In the genomic region with DNA sequence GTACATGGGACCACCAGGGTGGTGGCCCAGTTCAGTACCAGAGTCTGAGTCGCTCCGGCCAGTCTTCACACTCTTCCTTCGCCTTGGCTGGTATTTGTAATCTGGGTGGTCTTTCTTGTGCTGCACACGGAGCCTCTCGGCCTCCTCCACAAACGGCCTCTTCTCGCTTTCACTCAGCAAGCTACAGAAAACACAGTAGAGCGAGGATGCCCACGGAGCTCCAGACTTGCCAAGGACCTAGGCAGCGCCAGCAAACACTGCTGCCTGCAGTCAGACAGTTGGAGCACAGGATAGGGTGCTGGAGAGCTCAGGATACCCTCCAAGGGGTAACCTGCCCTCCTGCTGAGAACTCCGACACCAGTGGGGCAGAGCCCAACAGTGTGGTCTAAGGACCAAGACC, we compare ENCODE assay signal across 9 mouse cellular contexts. TPM values are rescaled to one million over a fixed set of nuclear protein-coding genes. Genes with fewer than 3 reads are reported as not detected.
DNase-seq lines count a peak whose midpoint lies in the region; ATAC-seq and TF ChIP-seq lines count a peak whose summit lies in the region.
"Had no signal": no experiment of that assay in that cellular context is flagged by ENCODE, and none has a peak within 500 bp of the region (broad histone marks: within the 10 kb centered on the region; RNA-seq: fewer than 3 reads in every experiment).

No protein-coding gene starts in this region.

- no peak for TF ChIP-seq POLR2A in testis, adult 2 months (IDR thresholded peaks at IDR 0.05; ENCODE audit: control insufficient read depth, low read depth, low read length)
- TF ChIP-seq POLR2A in limb, embryonic 14.5 days (IDR thresholded peaks at IDR 0.05; ENCODE audit: borderline replicate concordance, extremely low read depth, insufficient read depth, insufficient read length): no peak

- no peak for ATAC-seq in limb, embryonic 14.5 days (ENCODE audit: low FRiP score, low read depth)
- no peak for ATAC-seq in erythroblast, adult 5-6 weeks (replicated peaks; ENCODE audit: low FRiP score, poor library complexity, severe bottlenecking)
- ATAC-seq: liver, embryonic 12.5 days had no signal

- peak overlapping the region; percentile 56; the same call in 1 of the 2 replicates for H3K9ac ChIP-seq in limb, embryonic 14.5 days (ENCODE audit: low read depth, low read length, severe bottlenecking)
- H3K9ac ChIP-seq: liver, embryonic 12.5 days had no signal

- H3K4me3 ChIP-seq in heart, embryonic 10.5 days: peak overlapping the region; percentile 81; the same call in 1 of the 2 replicates
- peak overlapping the region; percentile 72 for H3K4me3 ChIP-seq in testis, adult 2 months (ENCODE audit: control insufficient read depth, low read depth, low read length)
- peak overlapping the region; percentile 56 for H3K4me3 ChIP-seq in limb, embryonic 14.5 days (replicated peaks; ENCODE audit: low read length)
- H3K4me3 ChIP-seq: liver, embryonic 12.5 days had no signal

- no peak overlapping the region for H3K27ac ChIP-seq in heart, embryonic 10.5 days
- peak overlapping the region; percentile 15; the same call in 1 of the 2 replicates for H3K27ac ChIP-seq in testis, adult 2 months (ENCODE audit: control insufficient read depth, insufficient read depth, low read depth, low read length)
- H3K27ac ChIP-seq in limb, embryonic 14.5 days (replicated peaks; ENCODE audit: low read depth, low read length): 0 out of 2 replicates have a peak overlapping the region, but pooled peaks have one; percentile 5
- H3K27ac ChIP-seq: liver, embryonic 12.5 days had no signal

- intact Hi-C loops in heart, postnatal 25 days (cut with DNase I): no loop called here

- 78% methylated on average over 11 of the region's 11 CpGs for WGBS in heart, embryonic 10.5 days
- WGBS in limb, embryonic 14.5 days: 56% methylated on average over 11 of the region's 11 CpGs

- 0 out of 2 replicates have a peak, but pooled peaks cover 2% of the 10 kb centered on the region for H3K36me3 ChIP-seq in heart, embryonic 10.5 days
- no peaks in the 10 kb centered on the region for H3K36me3 ChIP-seq in testis, adult 2 months (ENCODE audit: control insufficient read depth, insufficient read depth, low read length)
- H3K36me3 ChIP-seq in limb, embryonic 14.5 days (ENCODE audit: control insufficient read depth, insufficient read depth, low read length): no peaks in the 10 kb centered on the region; the same call in 1 of the 2 replicates
- H3K36me3 ChIP-seq: liver, embryonic 12.5 days had no signal

- no peak for TF ChIP-seq CTCF in testis, adult 2 months (IDR thresholded peaks at IDR 0.05; ENCODE audit: control insufficient read depth, insufficient read depth, insufficient replicate concordance, low read depth, low read length)

- H3K4me1 ChIP-seq in heart, embryonic 10.5 days: peaks cover 51% of the 10 kb centered on the region
- H3K4me1 ChIP-seq in testis, adult 2 months (ENCODE audit: control insufficient read depth, insufficient read depth, low read length): peaks cover 25% of the 10 kb centered on the region
- H3K4me1 ChIP-seq in limb, embryonic 14.5 days (ENCODE audit: control insufficient read depth, insufficient read depth, low read length): peaks cover 30% of the 10 kb centered on the region

- no peak for DNase-seq in heart, embryonic 10.5 days (ENCODE audit: low spot score)
- DNase-seq in heart, postnatal 25 days (ENCODE audit: low spot score): no peak
- no peak for DNase-seq in testis, postnatal 10 days (ENCODE audit: low spot score)
- no peak for DNase-seq in limb, embryonic 14.5 days (ENCODE audit: low spot score)
- DNase-seq in ovary, postnatal 14 days (ENCODE audit: low spot score): no peak
- no peak for DNase-seq in thymus, postnatal 14 days

- H3K27me3 ChIP-seq in heart, embryonic 10.5 days (ENCODE audit: insufficient read depth, poor library complexity, severe bottlenecking): peaks cover 67% of the 10 kb centered on the region
- no peaks in the 10 kb centered on the region for H3K27me3 ChIP-seq in testis, adult 2 months (ENCODE audit: control insufficient read depth, insufficient read depth, low read length)
- peaks cover 21% of the 10 kb centered on the region for H3K27me3 ChIP-seq in limb, embryonic 14.5 days (ENCODE audit: control insufficient read depth, insufficient read depth, low read length)

- H3K9me3 ChIP-seq in heart, embryonic 10.5 days: no peaks in the 10 kb centered on the region
- H3K9me3 ChIP-seq in limb, embryonic 14.5 days (ENCODE audit: control insufficient read depth, low read length): no peaks in the 10 kb centered on the region
- H3K9me3 ChIP-seq: liver, embryonic 12.5 days had no signal

- peak overlapping the region; percentile 99 for H3K4me2 ChIP-seq in limb, embryonic 14.5 days (replicated peaks; ENCODE audit: low read depth, low read length, severe bottlenecking)
- H3K4me2 ChIP-seq: liver, embryonic 12.5 days had no signal

RNA-seq across cellular contexts. Expression of a gene that starts 1.6 kb away (rescaled TPM):
- polyA plus RNA-seq in heart, embryonic 10.5 days (2016; fragmentation: Nextera tagmentation; extraction: Ambion mirVana): 2.0 and 3.6 TPM in 2 replicates
- under 1 TPM; 0.25 to 0.75 TPM for total RNA-seq in heart, postnatal 25 days (2021)
- 6.7 and 8.2 TPM in 2 replicates for polyA plus RNA-seq in testis, adult 2 months (2012; rRNA removed)
- polyA plus RNA-seq in limb, embryonic 14.5 days (2012; rRNA removed): 16.3 and 23.4 TPM in 2 replicates
- 12.6 and 16.7 TPM in 2 replicates for polyA plus RNA-seq in limb, embryonic 14.5 days (2014; fragmentation: Nextera tagmentation; extraction: Ambion mirVana)
- not detected in 2 replicates for total RNA-seq in erythroblast, adult 5-6 weeks (2015; ENCODE audit: low replicate concordance)
- total RNA-seq in erythroblast, adult 5-6 weeks (2017; ENCODE audit: low replicate concordance): 0.17 TPM in 1 of 2 replicates, not detected in the other

RNA-seq across cellular contexts. Expression of a gene that starts 10.0 kb away (rescaled TPM):
- 36.8 and 43.1 TPM in 2 replicates for polyA plus RNA-seq in heart, embryonic 10.5 days (2016; fragmentation: Nextera tagmentation; extraction: Ambion mirVana)
- 10 to 100 TPM; 31.7 to 34.3 TPM for total RNA-seq in heart, postnatal 25 days (2021)
- 87.6 and 93.5 TPM in 2 replicates for polyA plus RNA-seq in testis, adult 2 months (2012; rRNA removed)
- 20.3 and 26.3 TPM in 2 replicates for polyA plus RNA-seq in limb, embryonic 14.5 days (2012; rRNA removed)
- 26.9 and 28.7 TPM in 2 replicates for polyA plus RNA-seq in limb, embryonic 14.5 days (2014; fragmentation: Nextera tagmentation; extraction: Ambion mirVana)
- 2.7 and 7.1 TPM in 2 replicates for total RNA-seq in erythroblast, adult 5-6 weeks (2015; ENCODE audit: low replicate concordance)
- total RNA-seq in erythroblast, adult 5-6 weeks (2017; ENCODE audit: low replicate concordance): 1.5 and 1.8 TPM in 2 replicates
